ENCODE assay signal across 16 mouse cellular contexts in the genomic region with DNA sequence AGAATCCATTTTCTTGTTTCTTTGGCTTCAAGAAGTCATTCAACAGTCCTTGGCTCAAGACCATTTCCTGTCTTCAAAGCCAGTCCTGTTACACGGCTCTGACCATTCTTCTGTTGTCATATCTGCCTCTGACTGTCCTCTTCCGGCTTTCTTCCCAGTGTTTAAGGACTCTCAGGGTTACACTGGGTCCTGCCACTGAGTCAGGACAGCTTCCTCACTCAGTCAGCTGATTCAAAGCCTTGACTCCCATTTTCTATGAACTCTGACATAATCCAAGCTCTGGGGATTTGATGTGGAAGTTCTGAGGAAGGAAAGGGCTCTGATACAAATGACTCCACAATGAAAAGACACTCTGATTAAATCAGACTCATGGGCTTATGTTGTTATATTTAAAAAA. TPM values are rescaled to one million over a fixed set of nuclear protein-coding genes. Genes with fewer than 3 reads are reported as not detected.
"Had no signal": no experiment of that assay in that cellular context is flagged by ENCODE, and none has a peak within 500 bp of the region (broad histone marks: within the 10 kb centered on the region; RNA-seq: fewer than 3 reads in every experiment).

No protein-coding gene starts in this region.

- H3K27ac ChIP-seq: liver, embryonic 15.5 days; lung, embryonic 15.5 days; midbrain, embryonic 13.5 days; midbrain, embryonic 15.5 days; neural tube, embryonic 12.5 days; stomach, embryonic 15.5 days; stomach, postnatal 0 days had no signal

- DNase-seq: liver, postnatal 0 days; lung, adult 2 months; lung, postnatal 14 days; right cerebral cortex, postnatal 14 days; thymus, adult 2 months; thymus, postnatal 25 days had no signal

- H3K27me3 ChIP-seq: lung, embryonic 15.5 days; midbrain, embryonic 13.5 days; midbrain, embryonic 15.5 days; neural tube, embryonic 12.5 days; stomach, embryonic 15.5 days had no signal

- H3K4me1 ChIP-seq: midbrain, embryonic 13.5 days; midbrain, embryonic 15.5 days; neural tube, embryonic 12.5 days; stomach, embryonic 15.5 days had no signal

- H3K4me3 ChIP-seq: liver, embryonic 15.5 days; lung, embryonic 15.5 days; midbrain, embryonic 13.5 days; midbrain, embryonic 15.5 days; neural tube, embryonic 12.5 days; stomach, embryonic 15.5 days had no signal

- H3K4me2 ChIP-seq: liver, embryonic 15.5 days; lung, embryonic 15.5 days; midbrain, embryonic 11.5 days; midbrain, embryonic 13.5 days; midbrain, embryonic 15.5 days; neural tube, embryonic 12.5 days; stomach, embryonic 15.5 days had no signal

- ATAC-seq: liver, postnatal 0 days; midbrain, embryonic 13.5 days; midbrain, embryonic 15.5 days had no signal

- H3K9ac ChIP-seq: liver, embryonic 15.5 days; liver, postnatal 0 days; lung, embryonic 15.5 days; midbrain, embryonic 13.5 days; midbrain, embryonic 15.5 days; neural tube, embryonic 12.5 days; stomach, embryonic 15.5 days had no signal

- H3K9me3 ChIP-seq: liver, embryonic 15.5 days; lung, embryonic 15.5 days; midbrain, embryonic 13.5 days; midbrain, embryonic 15.5 days; neural tube, embryonic 12.5 days; stomach, embryonic 15.5 days had no signal

- H3K36me3 ChIP-seq: liver, embryonic 15.5 days; lung, embryonic 15.5 days; midbrain, embryonic 13.5 days; midbrain, embryonic 15.5 days; neural tube, embryonic 12.5 days; stomach, embryonic 15.5 days had no signal

RNA-seq across cellular contexts. Expression of a gene that starts 9.5 kb away (rescaled TPM):
- total RNA-seq: midbrain, postnatal 0 days had no signal
- polyA plus RNA-seq: midbrain, embryonic 11.5 days; midbrain, embryonic 15.5 days; midbrain, postnatal 0 days; neural tube, embryonic 12.5 days; neural tube, embryonic 14.5 days had no signal
